Mouse (Mus musculus) heart, postnatal 10 days (tissue): Measurements from ENCODE around the gene Ppp2r5a. TPM values are rescaled to one million over a fixed set of nuclear protein-coding genes. Genes with fewer than 3 reads are reported as not detected.

Experiments
- DNase-seq, 2 experiments: peaks; one replicate each; pipeline ENCODE4 v3.0.0; 2021
- intact Hi-C: fragments of 180-260 bp; cut with DNase I; formaldehyde crosslinking; loops from one replicate; pipeline ENCODE4 v1.15.1; 2025
- total RNA-seq, 2 experiments: library from RNA; stranded (reverse); gene quantifications; 2 replicates each; pipeline ENCODE4 v1.2.3; 2021

The Ppp2r5a gene
- total RNA-seq, 2 experiments from 2014 or later, result 113 to 127 TPM

GRCm38 (mm10) chr1:191384786-191385430 is 18.2 kb downstream of the Ppp2r5a start:
- no peak for DNase-seq
- intact Hi-C loops, result no loop called here

GRCm38 (mm10) chr1:191381955-191382736 is 20.9 kb downstream of the Ppp2r5a start:
- intact Hi-C loops, result no loop called here
- DNase-seq, result no peak

GRCm38 (mm10) chr1:191380843-191381242 is 22.2 kb downstream of the Ppp2r5a start:
- intact Hi-C loops, result no loop called here
- DNase-seq, result no peak

GRCm38 (mm10) chr1:191378080-191378479 is 25.0 kb downstream of the Ppp2r5a start:
- intact Hi-C loops, result no loop called here
- no peak for DNase-seq

- DNase-seq, result no peak
- intact Hi-C loops, result no loop called here
Observed at GRCm38 (mm10) chr1:191375644-191375998, 27.5 kb downstream of the Ppp2r5a start.

GRCm38 (mm10) chr1:191374993-191375643 is 28.0 kb downstream of the Ppp2r5a start:
- intact Hi-C loops, result no loop called here
- DNase-seq, result no peak

GRCm38 (mm10) chr1:191369140-191369539 is 33.9 kb downstream of the Ppp2r5a start:
- DNase-seq, result no peak
- intact Hi-C loops, result no loop called here

GRCm38 (mm10) chr1:191368193-191368592 is 34.9 kb downstream of the Ppp2r5a start:
- DNase-seq, result no peak

GRCm38 (mm10) chr1:191364477-191364876 is 38.6 kb downstream of the Ppp2r5a start:
- intact Hi-C loops, result no loop called here
- DNase-seq, result peak; percentile 30 to 44

More at GRCm38 (mm10) chr1:191368193-191368592, 34.9 kb downstream of the Ppp2r5a start:
- intact Hi-C loops, result no loop called here

- intact Hi-C loops, result no loop called here
- no peak for DNase-seq
Observed at GRCm38 (mm10) chr1:191362412-191362811, 40.7 kb downstream of the Ppp2r5a start.

GRCm38 (mm10) chr1:191359478-191359877 is 43.6 kb downstream of the Ppp2r5a start:
- DNase-seq, result no peak

GRCm38 (mm10) chr1:191356936-191357335 is 46.1 kb downstream of the Ppp2r5a start:
- no peak for DNase-seq
- intact Hi-C loops, result no loop called here

More at GRCm38 (mm10) chr1:191359478-191359877, 43.6 kb downstream of the Ppp2r5a start:
- intact Hi-C loops, result no loop called here

GRCm38 (mm10) chr1:191353836-191354235 is 49.2 kb downstream of the Ppp2r5a start:
- DNase-seq, result no peak
- intact Hi-C loops, result loop anchor here (1.0 kb wide), 1 partner anchor 213 kb away; no protein-coding TSS in a partner anchor

- peak; percentile 64 to 81 for DNase-seq
- intact Hi-C loops, result loop anchor here (1.0 kb wide), 1 partner anchor 214 kb away; no protein-coding TSS in a partner anchor
Observed at GRCm38 (mm10) chr1:191352786-191353488, 50.1 kb downstream of the Ppp2r5a start.

- no peak for DNase-seq
- intact Hi-C loops, result loop anchor here (2.0 kb wide), 1 partner anchor 32 kb away; the partner anchor contains the start of gene Nenf
Observed at GRCm38 (mm10) chr1:191350355-191350754, 52.7 kb downstream of the Ppp2r5a start.

GRCm38 (mm10) chr1:191349486-191350037 is 53.5 kb downstream of the Ppp2r5a start:
- intact Hi-C loops, result loop anchor here (2.0 kb wide), 1 partner anchor 31 kb away; the partner anchor contains the start of gene Nenf
- DNase-seq, result no peak

- intact Hi-C loops, result no loop called here
- peak; percentile 40 to 53 for DNase-seq
Observed at GRCm38 (mm10) chr1:191348996-191349395, 54.1 kb downstream of the Ppp2r5a start.

- intact Hi-C loops, result no loop called here
Observed at GRCm38 (mm10) chr1:191348592-191348991, 54.5 kb downstream of the Ppp2r5a start.

GRCm38 (mm10) chr1:191347602-191348001 is 55.5 kb downstream of the Ppp2r5a start:
- intact Hi-C loops, result no loop called here
- DNase-seq, result no peak

More at GRCm38 (mm10) chr1:191348592-191348991, 54.5 kb downstream of the Ppp2r5a start:
- DNase-seq, result no peak

- no peak for DNase-seq
Observed at GRCm38 (mm10) chr1:191340530-191340929, 62.5 kb downstream of the Ppp2r5a start.

More at GRCm38 (mm10) chr1:191340530-191340929, 62.5 kb downstream of the Ppp2r5a start:
- intact Hi-C loops, result no loop called here
